Mouse (Mus musculus): Measurements from ENCODE around the gene Golga2.

The Golga2 gene

GRCm38 (mm10) chr2:32318709-32319585, 31.8 kb downstream of the Golga2 start:
- DNase-seq = no peak

- DNase-seq = no peak
Observed at GRCm38 (mm10) chr2:32319586-32320580, 32.7 kb downstream of the Golga2 start.

- no peak for DNase-seq
Observed at GRCm38 (mm10) chr2:32320721-32321120, 33.5 kb downstream of the Golga2 start.

- no peak for DNase-seq
Observed at GRCm38 (mm10) chr2:32321591-32322298, 34.6 kb downstream of the Golga2 start.

DNA sequence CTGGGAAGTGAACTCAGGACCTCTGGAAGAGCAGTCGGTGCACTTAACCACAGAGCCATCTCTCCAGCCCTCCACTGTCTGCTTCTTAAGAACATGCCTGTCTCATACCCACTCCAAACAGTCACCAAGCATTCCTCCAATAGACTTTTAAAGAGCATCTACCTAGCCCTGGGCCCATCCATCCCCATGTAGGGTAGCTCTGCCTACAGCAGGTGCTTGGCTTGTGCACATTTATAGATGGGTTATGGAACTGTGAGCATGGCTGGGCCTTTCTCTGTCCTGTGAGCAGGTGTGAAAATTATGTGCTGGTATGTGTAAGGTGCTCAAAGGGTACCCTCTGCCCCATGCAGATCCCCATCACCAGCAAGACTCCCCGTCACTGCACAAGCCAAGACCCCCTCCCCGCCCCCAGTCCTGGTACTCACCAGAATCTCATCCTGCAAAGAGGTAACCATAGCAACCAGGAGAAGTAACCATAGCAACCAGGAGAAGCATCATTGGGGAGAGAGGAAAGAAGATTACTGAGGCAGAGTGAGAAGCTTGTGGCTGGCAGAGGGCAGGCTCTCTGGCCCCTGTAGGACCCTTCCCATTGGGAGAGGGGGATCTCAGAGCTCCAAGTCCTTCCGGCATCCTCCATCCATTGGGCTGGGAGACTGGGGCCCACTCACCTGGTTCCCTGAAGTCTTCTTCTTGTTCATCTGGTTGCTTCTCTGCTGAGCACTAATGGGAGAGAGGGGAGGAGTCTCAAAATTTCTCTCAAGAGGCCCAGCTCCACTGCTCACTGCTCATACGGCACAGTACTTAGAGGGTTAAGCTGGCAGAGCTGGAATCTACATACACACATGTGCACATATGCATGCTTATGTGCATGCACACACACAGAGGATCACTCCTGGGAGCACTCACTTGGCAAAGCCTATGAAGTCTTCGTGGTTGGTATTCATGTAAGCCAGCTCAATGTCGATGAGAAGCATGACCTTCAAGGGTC, 35.9 kb downstream of the Golga2 start:
- no peak for DNase-seq

- no peak for DNase-seq
Observed at GRCm38 (mm10) chr2:32324322-32324721, 37.1 kb downstream of the Golga2 start.

DNA sequence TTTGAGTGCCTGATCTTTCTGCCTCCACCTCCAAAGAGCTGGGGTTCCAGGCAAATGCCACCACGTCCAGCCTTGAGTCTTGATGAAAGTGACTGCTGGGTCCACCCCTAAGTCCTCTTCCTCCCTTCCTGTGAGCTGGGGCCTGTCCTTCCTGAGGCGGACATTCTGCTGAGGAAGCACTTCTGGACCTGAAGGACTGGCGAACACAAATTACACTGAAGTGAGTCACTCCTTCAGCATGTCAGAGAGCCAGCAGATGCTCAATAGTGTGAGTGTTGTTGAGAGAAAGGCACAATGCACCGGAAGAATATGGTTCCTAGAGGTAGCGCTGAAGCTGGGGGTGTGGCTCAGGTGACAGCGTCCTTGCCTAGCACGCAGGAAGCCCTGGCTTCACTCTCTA, 38.2 kb downstream of the Golga2 start:
- no peak for DNase-seq

- no peak for DNase-seq
Observed at GRCm38 (mm10) chr2:32327200-32327599, 40.0 kb downstream of the Golga2 start.

- no peak for DNase-seq
Observed at GRCm38 (mm10) chr2:32328911-32329460, 41.8 kb downstream of the Golga2 start.

- no peak for DNase-seq
Observed at GRCm38 (mm10) chr2:32329531-32329930, 42.3 kb downstream of the Golga2 start.

DNA sequence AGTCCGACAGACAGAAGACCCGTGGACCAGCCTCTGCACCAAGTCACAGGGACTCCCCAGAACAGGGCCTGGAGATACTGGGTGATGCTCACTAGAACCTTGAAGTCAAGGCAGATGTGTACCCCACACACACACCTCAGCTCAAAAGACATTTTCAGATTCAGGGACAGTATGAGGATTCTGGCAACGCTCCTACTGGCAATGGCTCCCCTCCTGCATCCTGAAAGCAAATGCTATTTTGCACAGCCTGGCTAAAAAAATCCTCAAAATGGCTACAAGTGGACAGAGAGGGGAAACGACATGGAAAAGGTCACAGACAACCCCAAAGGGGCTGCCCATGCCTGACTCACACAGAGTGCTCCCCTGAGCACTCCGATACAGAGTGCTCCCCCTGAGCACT, 45.0 kb downstream of the Golga2 start:
- DNase-seq = no peak

- no peak for DNase-seq
Observed at GRCm38 (mm10) chr2:32335888-32336287, 48.7 kb downstream of the Golga2 start.

DNA sequence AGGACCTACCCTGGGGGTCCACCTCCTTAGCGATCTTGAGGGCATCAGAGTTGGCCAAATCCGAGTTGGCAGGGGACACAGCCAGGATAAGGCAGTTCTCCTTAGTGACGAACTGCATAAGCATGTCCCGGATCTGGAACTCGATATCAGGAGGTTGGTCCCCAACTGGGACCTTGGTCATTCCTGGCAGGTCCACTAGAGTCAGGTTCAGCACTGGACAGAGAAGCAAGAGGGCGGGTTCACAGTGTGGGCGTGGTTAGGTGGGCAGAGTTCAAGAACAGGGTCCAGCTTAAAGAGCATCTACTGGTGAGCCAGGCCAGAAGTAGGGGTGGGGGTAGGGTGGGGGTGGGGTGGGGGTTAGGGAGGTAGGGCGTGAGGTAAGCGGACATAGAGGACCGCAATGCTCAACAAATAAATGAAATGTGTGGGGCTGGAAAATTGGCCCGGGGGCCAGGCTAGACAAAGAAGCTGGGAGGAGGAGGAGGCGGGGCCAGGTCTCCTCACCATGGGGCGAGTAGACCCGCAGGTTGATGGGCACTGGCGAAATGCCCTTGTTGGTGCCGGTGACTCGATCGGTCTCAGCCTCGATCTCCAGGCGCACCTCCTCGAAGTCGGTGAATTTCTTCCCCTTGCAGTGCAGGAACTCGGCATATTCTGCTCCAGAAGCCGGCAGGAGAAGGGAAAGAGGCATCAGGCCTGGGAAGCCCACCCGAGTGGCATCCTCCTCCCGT, 52.9 kb downstream of the Golga2 start:
- no peak for DNase-seq

DNA sequence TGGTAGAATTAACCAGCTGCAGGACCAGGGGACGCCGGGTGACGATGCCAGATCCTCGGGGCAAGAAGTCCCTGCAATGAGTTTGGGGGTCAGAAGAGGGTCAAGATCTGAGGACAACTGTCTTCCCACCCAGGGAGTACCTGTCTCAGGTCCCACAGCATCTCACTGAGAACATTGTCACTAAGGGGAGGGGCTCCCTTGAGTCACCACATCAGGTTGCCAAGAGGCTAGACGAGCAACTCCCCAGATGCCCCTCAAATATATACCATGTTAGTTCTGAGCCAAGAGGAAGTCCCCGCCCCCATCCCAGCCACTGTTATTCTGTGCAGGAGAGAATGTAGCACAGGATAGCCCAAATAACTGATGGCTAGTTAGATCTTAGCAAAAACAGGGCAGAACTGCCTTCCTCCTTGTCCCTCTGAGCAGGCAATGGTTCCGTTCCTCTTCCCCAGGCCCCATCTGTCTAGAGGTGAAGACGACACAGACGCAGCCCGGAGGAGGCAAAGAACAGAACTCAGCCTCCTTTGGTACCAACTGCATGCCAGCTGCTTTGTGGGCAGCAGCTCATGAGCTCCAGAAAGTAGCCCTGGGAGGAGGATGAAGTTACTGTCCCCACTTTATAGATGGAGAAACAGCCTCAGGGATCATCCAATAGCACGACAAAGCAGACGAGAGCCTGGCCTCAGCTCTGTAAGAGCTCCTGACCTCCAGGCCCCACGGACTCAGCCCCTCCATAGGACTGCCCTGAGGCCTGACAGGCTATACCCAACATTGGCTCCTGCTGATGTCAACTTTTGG, 53.9 kb downstream of the Golga2 start:
- DNase-seq = no peak

- DNase-seq = no peak
Observed at GRCm38 (mm10) chr2:32341634-32341939, 54.4 kb downstream of the Golga2 start.

GRCm38 (mm10) chr2:32342039-32342438, 54.9 kb downstream of the Golga2 start:
- DNase-seq = no peak

- DNase-seq = no peak
Observed at GRCm38 (mm10) chr2:32342539-32343350, 55.6 kb downstream of the Golga2 start.

DNA sequence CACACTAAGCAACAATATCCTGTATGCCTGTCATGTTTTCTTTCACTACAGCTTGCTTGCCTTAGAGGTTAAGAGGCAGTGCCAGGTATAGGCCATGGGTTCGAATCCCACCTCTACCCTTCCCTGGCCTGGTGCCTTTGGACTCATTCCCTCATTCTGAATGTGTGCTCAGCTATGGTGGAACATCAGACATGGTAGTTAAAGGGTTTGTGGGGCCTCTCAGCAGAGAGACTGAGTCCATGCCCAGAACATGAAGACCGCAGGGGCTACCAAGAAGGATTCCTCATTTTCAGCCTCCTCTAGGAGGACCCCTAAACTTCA, 56.1 kb downstream of the Golga2 start:
- DNase-seq = no peak

GRCm38 (mm10) chr2:32344056-32344455, 56.9 kb downstream of the Golga2 start:
- DNase-seq = no peak
